Mouse (Mus musculus) heart, adult 2 months (tissue): Measurements from ENCODE around the gene Gclc.

Experiments used
- CTCF ChIP-seq: fragments of 200-600 bp; IDR thresholded peaks from 2 replicates; pipeline ENCODE4 v1.8.1; 2022; ENCODE audit warnings: antibody characterized with exemption, mild to moderate bottlenecking, moderate library complexity
- EP300 ChIP-seq: fragments of 200-500 bp; IDR thresholded peaks from 2 replicates; pipeline ENCODE4 v1.6.1; 2011; ENCODE audit warnings: low read depth, low read length, control low read depth; ENCODE audit not compliant: insufficient read depth
- POLR2A ChIP-seq: fragments of 200-500 bp; IDR thresholded peaks from 2 replicates; pipeline ENCODE4 v1.6.1; 2011; ENCODE audit warnings: mild to moderate bottlenecking, low read depth, low read length, control low read depth; ENCODE audit not compliant: insufficient read depth

GRCm38 (mm10) chr9:77750133-77751060 lies 3.9 kb upstream of the Gclc start:
- TF ChIP-seq POLR2A (peak; percentile 81), CTCF (no peak), EP300 (peak; percentile 76; the same call in 1 of the 2 replicates)
